Mouse (Mus musculus) embryonic fibroblast, embryonic 13.5 days (primary cell): ENCODE measurements at regions not wholly inside any gene's neighbourhood (a gene's known extent, or its start where the extent isn't known, plus 50 kb on each side); places are given as distances from the start of the nearest gene placed in this dataset.

Experiments used
- CTCF ChIP-seq: IDR thresholded peaks from 2 replicates; pipeline ENCODE4 v1.5.1; 2011; ENCODE audit warnings: mild to moderate bottlenecking, control low read depth, low read length, moderate library complexity, borderline replicate concordance; ENCODE audit not compliant: insufficient read depth
- POLR2A ChIP-seq: IDR thresholded peaks from 2 replicates; pipeline ENCODE4 v1.6.1; 2011; ENCODE audit warnings: low read depth, mild to moderate bottlenecking, control low read depth, low read length, moderate library complexity

DNA sequence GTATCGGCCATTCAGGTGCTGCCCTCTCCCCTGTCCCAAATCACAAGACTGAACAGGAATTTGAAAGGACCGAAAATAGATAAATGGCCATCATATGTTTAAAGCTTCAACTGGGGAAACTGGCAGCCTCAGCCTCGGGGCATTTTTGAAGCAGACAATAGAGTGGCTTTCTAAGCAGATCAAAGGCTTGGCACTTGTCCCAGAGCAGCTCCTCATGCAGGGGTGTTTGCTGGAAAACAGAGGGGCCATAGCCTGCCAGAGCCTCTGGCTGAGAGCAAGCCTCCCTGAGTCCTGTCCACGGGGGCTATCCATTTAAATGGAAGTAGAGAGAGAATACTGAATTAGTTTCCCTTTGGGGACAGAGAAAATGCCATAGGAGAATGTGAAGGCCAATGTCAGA is 77.5 kb upstream of the Ntm start:
- TF ChIP-seq CTCF (no peak), POLR2A (no peak)
